Mouse (Mus musculus): ENCODE data around the gene Dhx15. TPM values are rescaled to one million over a fixed set of nuclear protein-coding genes. Genes with fewer than 3 reads are reported as not detected.
A peak's percentile ranks its signal among the peaks of the same experiment; 100 is the strongest.

The Dhx15 gene
- polyA plus RNA-seq, 1 experiment from 2014 or later, result 62.6 TPM

DNA sequence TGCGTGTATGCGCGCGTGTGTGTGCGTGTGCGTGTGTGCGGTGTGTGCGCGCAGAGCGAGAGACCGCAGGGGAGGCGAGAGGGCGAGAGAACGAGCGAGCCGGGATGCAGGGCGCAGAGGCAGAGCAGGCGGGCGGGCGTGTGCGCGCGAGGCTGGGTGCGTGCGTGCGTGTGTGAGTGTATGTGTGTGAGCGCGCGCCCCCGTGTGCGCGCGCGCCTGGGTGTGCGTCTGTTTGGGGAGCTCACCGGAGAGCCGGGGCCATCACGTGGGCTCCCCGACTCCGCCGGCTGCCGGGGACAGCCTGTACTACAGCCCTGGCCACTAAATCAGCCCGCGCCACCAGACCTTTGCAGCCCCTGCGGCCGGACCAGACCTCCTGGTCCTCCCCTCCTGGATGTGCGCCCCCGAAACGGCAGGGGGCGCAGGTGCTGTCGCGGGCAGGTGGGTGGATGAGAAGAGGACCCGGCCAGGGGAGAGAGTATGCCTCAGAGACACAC is 74.4 kb downstream of the Dhx15 start:
- peak; percentile 78 for ATAC-seq

DNA sequence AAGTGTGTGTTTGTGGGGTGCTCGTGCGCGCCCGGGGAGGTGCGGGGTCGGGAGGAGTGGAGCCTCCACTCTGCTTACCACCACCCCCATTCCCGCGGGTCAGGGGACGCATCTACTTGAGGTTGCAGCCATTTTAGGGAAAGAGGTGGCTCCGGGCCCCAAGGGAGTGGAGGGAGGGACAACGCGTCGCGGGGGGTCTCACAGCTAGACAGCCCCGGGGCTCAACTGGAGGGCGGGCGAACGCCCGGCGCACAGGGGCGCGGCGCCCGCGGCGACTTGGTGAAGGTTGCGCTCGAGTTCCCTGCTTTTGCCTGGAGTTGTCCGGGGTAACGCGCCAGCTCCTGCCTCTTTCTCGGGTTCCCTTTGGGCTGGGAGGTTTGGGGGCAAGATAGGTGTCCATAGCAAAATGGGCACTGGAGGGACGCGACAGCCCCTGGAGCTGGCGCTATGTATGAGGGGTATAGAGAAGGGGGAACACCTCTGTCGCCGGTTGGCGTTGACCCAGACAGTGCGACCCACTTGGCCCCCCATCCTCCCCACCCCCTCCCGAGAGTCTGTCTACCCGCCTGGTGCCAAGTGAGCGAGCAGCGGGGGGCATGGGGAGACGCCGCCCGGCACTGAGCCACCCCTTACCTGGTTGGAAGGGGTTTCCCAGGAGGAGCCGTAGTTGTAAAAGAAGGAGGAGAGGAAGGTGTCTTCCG is 75.4 kb downstream of the Dhx15 start:
- H3K4me2 ChIP-seq (replicated peaks; ENCODE audit: low read depth, low read length), result peak overlapping the region; percentile 99
- peaks cover 20% of the 10 kb centered on the region; the same call in 1 of the 2 replicates for H3K4me1 ChIP-seq (ENCODE audit: insufficient read depth, low read depth, low read length)
- WGBS, result under 1% methylated on average over 39 of the region's 48 CpGs
- peak overlapping the region; percentile 72 for H3K4me3 ChIP-seq (ENCODE audit: low read depth, low read length)
- no peak for DNase-seq (ENCODE audit: low spot score)
- no peaks in the 10 kb centered on the region for H3K36me3 ChIP-seq (ENCODE audit: insufficient read depth, low read length)
- no peak overlapping the region for H3K27ac ChIP-seq (ENCODE audit: low read length)
- no peak overlapping the region for H3K9ac ChIP-seq (replicated peaks; ENCODE audit: low read depth)
- no peak for ATAC-seq
- no peaks in the 10 kb centered on the region for H3K9me3 ChIP-seq (ENCODE audit: low read length)
- peaks cover 52% of the 10 kb centered on the region for H3K27me3 ChIP-seq (replicated peaks; ENCODE audit: insufficient read depth, low read length)
- TF ChIP-seq EP300 (IDR thresholded peaks at IDR 0.05) (no peak), CTCF (IDR thresholded peaks at IDR 0.05) (no peak)

More for the DNA sequence above, 74.4 kb downstream of the Dhx15 start:
- Histone ChIP-seq H3K4me3 (ENCODE audit: low read depth, low read length) (peak overlapping the region; percentile 72), H3K9ac (replicated peaks; ENCODE audit: low read depth) (no peak overlapping the region), H3K9me3 (ENCODE audit: low read length) (no peaks in the 10 kb centered on the region), H3K27me3 (replicated peaks; ENCODE audit: insufficient read depth, low read length) (peaks cover 48% of the 10 kb centered on the region), H3K4me1 (ENCODE audit: insufficient read depth, low read depth, low read length) (peaks cover 20% of the 10 kb centered on the region; the same call in 1 of the 2 replicates), H3K36me3 (ENCODE audit: insufficient read depth, low read length) (no peaks in the 10 kb centered on the region), H3K4me2 (replicated peaks; ENCODE audit: low read depth, low read length) (peak overlapping the region; percentile 99), H3K27ac (ENCODE audit: low read length) (no peak overlapping the region)
- peak; percentile 71 for DNase-seq (ENCODE audit: low spot score)
- peak; percentile 71 for TF ChIP-seq CTCF (IDR thresholded peaks at IDR 0.05)
- no peak for TF ChIP-seq EP300 (IDR thresholded peaks at IDR 0.05)
- 3% methylated on average over 16 of the region's 53 CpGs for WGBS

DNA sequence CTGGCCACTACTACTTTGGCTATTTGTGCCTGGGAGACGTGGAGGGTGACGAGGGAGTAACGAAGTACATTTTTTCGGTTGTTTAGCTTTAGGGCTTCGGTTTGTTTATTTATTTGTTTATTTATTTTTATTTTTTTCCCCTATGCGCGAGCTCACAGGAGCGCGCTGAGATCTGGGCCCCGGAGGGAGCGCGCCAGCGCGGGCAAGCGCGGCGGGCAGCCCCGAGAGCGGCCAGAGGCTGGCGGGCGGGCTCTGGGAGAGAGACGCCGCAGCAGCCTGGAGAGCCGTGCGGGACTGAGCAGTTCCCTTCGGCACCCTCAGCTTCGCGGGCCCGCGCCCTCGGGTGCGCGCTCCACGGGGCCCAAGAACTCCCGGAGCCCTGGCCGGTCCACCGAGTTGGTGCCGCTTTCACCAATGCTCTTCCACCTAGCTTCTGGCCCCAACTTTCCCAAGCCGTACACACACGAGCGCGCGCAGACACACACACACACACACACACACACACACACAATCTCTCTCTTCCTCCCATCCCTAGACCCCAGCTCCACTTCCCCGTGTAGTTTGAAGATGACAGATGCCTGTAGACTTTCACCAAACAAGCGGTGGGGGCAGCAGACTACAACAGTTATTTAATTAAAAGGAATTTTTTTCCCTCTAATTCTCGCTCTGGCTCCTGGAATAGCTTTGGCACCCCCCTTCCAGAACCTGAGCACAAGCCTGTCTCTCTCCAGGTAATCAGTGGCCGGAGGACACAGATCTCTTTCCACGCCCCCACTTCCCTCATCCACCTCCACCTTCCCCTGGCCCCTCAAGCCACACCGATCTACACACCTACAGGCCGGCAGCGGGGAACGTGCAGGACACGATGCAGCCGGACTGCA is 76.2 kb downstream of the Dhx15 start:
- peaks cover 52% of the 10 kb centered on the region for H3K27me3 ChIP-seq (replicated peaks; ENCODE audit: insufficient read depth, low read length)
- H3K4me1 ChIP-seq (ENCODE audit: insufficient read depth, low read depth, low read length), result peaks cover 20% of the 10 kb centered on the region; the same call in 1 of the 2 replicates
- H3K9me3 ChIP-seq (ENCODE audit: low read length), result no peaks in the 10 kb centered on the region
- no peak for TF ChIP-seq CTCF (IDR thresholded peaks at IDR 0.05)
- no peak for TF ChIP-seq EP300 (IDR thresholded peaks at IDR 0.05)
- ATAC-seq (no peak), DNase-seq (ENCODE audit: low spot score) (no peak)
- no peak overlapping the region for H3K9ac ChIP-seq (replicated peaks; ENCODE audit: low read depth)
- peak overlapping the region; percentile 72 for H3K4me3 ChIP-seq (ENCODE audit: low read depth, low read length)
- peak overlapping the region; percentile 99 for H3K4me2 ChIP-seq (replicated peaks; ENCODE audit: low read depth, low read length)
- 1% methylated on average over 42 of the region's 54 CpGs for WGBS
- no peaks in the 10 kb centered on the region for H3K36me3 ChIP-seq (ENCODE audit: insufficient read depth, low read length)
- H3K27ac ChIP-seq (ENCODE audit: low read length), result no peak overlapping the region

- Histone ChIP-seq H3K4me1 (ENCODE audit: insufficient read depth, low read depth, low read length) (peaks cover 20% of the 10 kb centered on the region; the same call in 1 of the 2 replicates), H3K27me3 (replicated peaks; ENCODE audit: insufficient read depth, low read length) (peaks cover 44% of the 10 kb centered on the region), H3K36me3 (ENCODE audit: insufficient read depth, low read length) (no peaks in the 10 kb centered on the region), H3K4me2 (replicated peaks; ENCODE audit: low read depth, low read length) (peak overlapping the region; percentile 99), H3K27ac (ENCODE audit: low read length) (no peak overlapping the region), H3K9me3 (ENCODE audit: low read length) (no peaks in the 10 kb centered on the region), H3K4me3 (ENCODE audit: low read depth, low read length) (peak overlapping the region; percentile 72), H3K9ac (replicated peaks; ENCODE audit: low read depth) (no peak overlapping the region)
- TF ChIP-seq CTCF (IDR thresholded peaks at IDR 0.05) (0 out of 2 replicates have a peak, but pooled peaks have one; percentile 4), EP300 (IDR thresholded peaks at IDR 0.05) (no peak)
- peak; percentile 29 for DNase-seq (ENCODE audit: low spot score)
- 2% methylated on average over 64 of the region's 73 CpGs for WGBS
- peak; percentile 21; the same call in 1 of the 2 replicates for ATAC-seq
Measured at GRCm38 (mm10) chr5:52112953-52113841, 77.1 kb downstream of the Dhx15 start.

- 14% methylated on average over 16 of the region's 16 CpGs for WGBS
- H3K4me1 ChIP-seq (ENCODE audit: insufficient read depth, low read depth, low read length), result peaks cover 20% of the 10 kb centered on the region; the same call in 1 of the 2 replicates
- H3K36me3 ChIP-seq (ENCODE audit: insufficient read depth, low read length), result no peaks in the 10 kb centered on the region
- no peak for TF ChIP-seq EP300 (IDR thresholded peaks at IDR 0.05)
- no peak for TF ChIP-seq CTCF (IDR thresholded peaks at IDR 0.05)
- no peaks in the 10 kb centered on the region for H3K9me3 ChIP-seq (ENCODE audit: low read length)
- H3K27me3 ChIP-seq (replicated peaks; ENCODE audit: insufficient read depth, low read length), result peaks cover 39% of the 10 kb centered on the region
- H3K4me2 ChIP-seq (replicated peaks; ENCODE audit: low read depth, low read length), result peak overlapping the region; percentile 99
- DNase-seq (ENCODE audit: low spot score) (no peak), ATAC-seq (no peak)
- no peak overlapping the region for H3K4me3 ChIP-seq (ENCODE audit: low read depth, low read length)
- no peak overlapping the region for H3K27ac ChIP-seq (ENCODE audit: low read length)
- no peak overlapping the region for H3K9ac ChIP-seq (replicated peaks; ENCODE audit: low read depth)
Measured at GRCm38 (mm10) chr5:52112191-52112760, 78.0 kb downstream of the Dhx15 start.

Measured in lung, postnatal 0 days (tissue).